Comparison of ENCODE assay signal across 19 mouse cellular contexts in genomic region chr16:54647821-54648220, GRCm38 (mm10).
"Had no signal": no experiment of that assay in that cellular context is flagged by ENCODE, and none has a peak within 500 bp of the region (broad histone marks: within the 10 kb centered on the region; RNA-seq: fewer than 3 reads in every experiment).

No protein-coding gene starts in this region.

- H3K27me3 ChIP-seq: midbrain, embryonic 12.5 days; neural tube, embryonic 13.5 days; neural tube, embryonic 15.5 days had no signal

- H3K9me3 ChIP-seq: midbrain, embryonic 10.5 days; midbrain, embryonic 12.5 days; neural tube, embryonic 13.5 days; neural tube, embryonic 15.5 days had no signal

- H3K4me3 ChIP-seq: midbrain, embryonic 10.5 days; midbrain, embryonic 12.5 days; myocyte; neural tube, embryonic 13.5 days; neural tube, embryonic 15.5 days had no signal

- H3K27ac ChIP-seq: midbrain, embryonic 10.5 days; midbrain, embryonic 12.5 days; neural tube, embryonic 13.5 days; neural tube, embryonic 15.5 days had no signal

- H3K9ac ChIP-seq: lung, embryonic 14.5 days; midbrain, embryonic 12.5 days; neural tube, embryonic 13.5 days; neural tube, embryonic 15.5 days had no signal

- H3K4me1 ChIP-seq: midbrain, embryonic 10.5 days; midbrain, embryonic 12.5 days; neural tube, embryonic 13.5 days; neural tube, embryonic 15.5 days had no signal

- ATAC-seq: midbrain, embryonic 16.5 days had no signal

- H3K36me3 ChIP-seq: midbrain, embryonic 10.5 days; midbrain, embryonic 12.5 days; neural tube, embryonic 13.5 days; neural tube, embryonic 15.5 days had no signal

- DNase-seq: lung, adult 18-20 months; lung, embryonic 14.5 days; lung, postnatal 10 days; lung, postnatal 4 days; midbrain, embryonic 14.5 days; retina, postnatal 1 day; right cerebral cortex, adult 18-20 months; right cerebral cortex, postnatal 25 days; right cerebral cortex, postnatal 4 days; spleen, adult 18-20 months; thymus, adult 18-20 months; thymus, postnatal 14 days; thymus, postnatal 36 days had no signal

- H3K4me2 ChIP-seq: lung, embryonic 14.5 days; midbrain, embryonic 12.5 days; neural tube, embryonic 13.5 days; neural tube, embryonic 15.5 days had no signal
